Mouse (Mus musculus): ENCODE measurements around the gene Kpnb1.

Gene Kpnb1

DNA sequence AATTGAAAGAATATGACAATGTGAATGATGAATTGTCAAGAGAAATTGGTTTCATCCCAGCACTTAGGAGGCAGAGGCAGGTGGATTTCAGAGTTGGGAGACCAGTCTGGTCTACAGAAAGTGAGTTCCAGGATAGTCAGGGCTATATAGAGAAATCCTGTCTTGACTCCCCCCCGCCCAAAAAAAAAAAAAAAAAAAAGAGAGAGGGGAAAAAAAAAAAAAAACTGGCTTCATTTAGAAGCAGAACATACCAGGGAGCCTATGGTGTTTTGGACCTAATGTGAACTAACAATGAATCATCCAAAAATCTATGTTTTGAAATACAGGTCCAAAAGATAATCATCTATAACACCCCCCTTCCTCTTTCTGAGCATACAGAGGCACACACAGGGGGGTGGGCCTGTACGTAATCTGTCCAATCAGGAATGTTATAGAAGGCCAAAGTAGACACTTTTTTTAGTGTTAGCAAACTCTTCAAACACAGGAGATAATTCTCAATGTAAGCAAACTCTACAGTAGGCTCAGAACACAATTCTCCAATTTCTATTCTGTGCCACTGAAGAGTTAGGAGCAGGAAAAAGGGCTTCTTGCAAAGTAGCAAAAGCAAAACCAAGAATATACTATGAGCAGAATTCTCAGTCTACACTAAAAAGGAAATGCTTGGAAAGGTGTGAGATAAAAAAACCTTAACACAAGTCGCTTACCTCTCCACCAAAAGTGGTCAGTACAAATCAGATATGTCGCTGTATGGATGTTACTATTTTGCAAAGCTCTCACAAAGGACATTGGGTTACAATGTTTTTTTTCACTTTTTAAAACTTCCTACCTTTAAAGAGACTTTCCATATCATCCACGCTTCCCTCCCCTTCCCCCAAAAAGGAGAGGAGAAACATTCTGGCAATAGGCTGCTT, 1.7 kb downstream of the Kpnb1 start:
- no peak for DNase-seq (ENCODE audit: low spot score)

DNA sequence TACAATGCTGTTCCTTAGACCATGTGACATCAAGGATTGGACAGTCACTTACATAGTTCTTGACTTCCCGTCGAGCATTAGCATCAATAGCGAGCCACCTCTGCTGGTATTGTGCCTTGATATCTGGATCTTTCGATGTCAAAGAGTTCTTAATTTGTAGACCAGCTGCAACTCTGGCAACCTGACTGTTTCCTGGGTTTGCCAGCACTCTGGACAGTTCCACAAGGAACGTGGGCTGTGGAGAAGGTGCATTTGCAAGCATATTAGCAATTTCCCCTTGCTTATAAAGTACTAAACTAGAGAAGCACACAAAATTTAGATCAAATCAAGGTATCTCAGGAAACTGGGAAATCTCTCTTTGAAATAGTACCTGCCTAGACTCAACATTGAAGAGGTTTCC, 2.8 kb downstream of the Kpnb1 start:
- no peak for DNase-seq (ENCODE audit: low spot score)

GRCm38 (mm10) chr11:97182446-97182845, 5.2 kb downstream of the Kpnb1 start:
- no peak for DNase-seq (ENCODE audit: low spot score)

- DNase-seq (ENCODE audit: low spot score): no peak
Observed at GRCm38 (mm10) chr11:97181061-97181460, 6.6 kb downstream of the Kpnb1 start.

DNA sequence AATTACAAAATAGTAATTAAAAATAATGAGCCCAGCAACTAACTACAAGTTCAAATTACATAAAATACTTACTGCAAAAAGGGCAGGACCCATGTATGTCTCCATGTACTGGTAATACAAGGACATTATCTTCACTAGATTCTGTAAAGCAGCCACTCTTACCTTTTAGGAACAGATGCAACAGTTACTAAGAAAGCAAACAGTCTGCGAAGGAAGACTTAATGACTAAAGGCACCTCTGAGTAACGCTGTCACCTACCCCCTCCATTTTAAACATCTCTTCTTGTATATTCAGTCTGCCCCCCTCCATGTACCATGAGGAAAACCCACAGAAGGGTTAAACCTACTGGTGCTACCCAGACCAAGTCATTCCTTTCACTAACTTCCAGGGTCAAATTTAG, 9.5 kb downstream of the Kpnb1 start:
- no peak for DNase-seq (ENCODE audit: low spot score)

- DNase-seq (ENCODE audit: low spot score): no peak
Observed at GRCm38 (mm10) chr11:97176851-97177250, 10.8 kb downstream of the Kpnb1 start.

- DNase-seq (ENCODE audit: low spot score): no peak
Observed at GRCm38 (mm10) chr11:97175499-97175898, 12.2 kb downstream of the Kpnb1 start.

- DNase-seq (ENCODE audit: low spot score): no peak
Observed at GRCm38 (mm10) chr11:97160341-97160740, 27.3 kb downstream of the Kpnb1 start.

DNA sequence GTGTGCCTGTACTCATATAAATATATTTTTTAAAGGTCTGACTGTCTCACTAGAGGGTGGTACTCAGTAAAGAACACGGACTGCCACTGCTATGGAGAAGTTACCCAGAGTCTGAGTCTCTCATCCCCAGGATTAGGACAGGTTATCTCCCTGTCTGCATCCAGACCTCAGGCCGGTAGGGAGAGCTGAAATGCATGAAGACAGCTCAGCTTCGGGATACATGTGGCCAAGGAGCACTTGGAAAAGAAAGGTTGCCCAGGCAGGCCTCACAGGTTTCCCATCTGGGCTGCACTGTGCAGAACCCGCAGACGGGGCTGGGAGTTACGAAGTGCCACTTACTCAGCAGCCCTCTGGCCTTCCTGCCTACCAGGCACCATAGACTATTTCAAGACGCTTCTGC, 30.7 kb downstream of the Kpnb1 start:
- no peak for DNase-seq (ENCODE audit: low spot score)

- no peak for DNase-seq (ENCODE audit: low spot score)
Observed at GRCm38 (mm10) chr11:97152662-97153287, 34.9 kb downstream of the Kpnb1 start.

DNA sequence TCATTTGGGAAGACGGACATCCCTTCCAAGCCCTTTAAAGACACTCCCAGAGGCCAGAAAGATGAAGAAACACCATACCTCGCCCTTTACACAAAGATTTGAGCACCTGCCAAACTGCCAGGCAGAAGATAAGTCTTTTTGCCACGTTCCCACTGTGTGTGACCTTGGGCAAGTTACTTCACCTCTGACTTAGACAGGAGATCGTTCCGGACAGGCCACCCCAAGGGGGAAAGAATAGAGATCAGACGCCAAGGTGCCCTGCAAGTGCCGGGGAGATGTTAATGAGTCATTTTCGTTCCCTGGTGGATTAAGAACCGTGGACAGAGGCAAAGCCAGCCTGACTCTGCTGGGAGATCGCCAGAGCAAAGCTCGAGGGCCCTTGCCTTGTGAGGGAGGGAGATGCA, 35.7 kb downstream of the Kpnb1 start:
- DNase-seq (ENCODE audit: low spot score): no peak

DNA sequence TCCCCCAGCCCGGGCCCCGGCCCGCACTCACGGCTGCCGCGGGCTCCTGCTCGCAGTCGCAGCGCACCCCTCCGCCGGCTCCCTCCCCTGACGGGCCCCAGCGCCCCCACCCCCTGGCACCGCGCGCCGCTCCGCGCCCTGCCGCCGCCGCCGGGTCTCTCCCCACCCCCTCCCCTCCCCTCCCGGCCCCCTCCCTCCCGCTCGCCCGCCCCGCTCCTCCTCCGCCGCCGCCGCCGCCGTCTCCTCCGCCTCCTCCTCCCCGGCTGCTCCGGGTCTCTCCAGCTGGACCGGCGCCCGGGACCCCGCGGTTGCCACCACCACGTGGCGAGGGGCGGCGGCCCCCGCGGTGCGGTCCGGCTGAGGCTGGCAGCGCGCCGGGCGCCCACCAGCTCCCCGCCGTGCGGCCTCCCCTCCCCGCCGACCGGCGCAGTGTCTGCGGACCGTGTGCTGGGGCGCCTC, 36.3 kb downstream of the Kpnb1 start, which contains the start of gene Tbkbp1:
Gene Tbkbp1 (minus strand): TSS at position 153 of the 459 bp plus-strand sequence.
- no peak for DNase-seq (ENCODE audit: low spot score)

DNA sequence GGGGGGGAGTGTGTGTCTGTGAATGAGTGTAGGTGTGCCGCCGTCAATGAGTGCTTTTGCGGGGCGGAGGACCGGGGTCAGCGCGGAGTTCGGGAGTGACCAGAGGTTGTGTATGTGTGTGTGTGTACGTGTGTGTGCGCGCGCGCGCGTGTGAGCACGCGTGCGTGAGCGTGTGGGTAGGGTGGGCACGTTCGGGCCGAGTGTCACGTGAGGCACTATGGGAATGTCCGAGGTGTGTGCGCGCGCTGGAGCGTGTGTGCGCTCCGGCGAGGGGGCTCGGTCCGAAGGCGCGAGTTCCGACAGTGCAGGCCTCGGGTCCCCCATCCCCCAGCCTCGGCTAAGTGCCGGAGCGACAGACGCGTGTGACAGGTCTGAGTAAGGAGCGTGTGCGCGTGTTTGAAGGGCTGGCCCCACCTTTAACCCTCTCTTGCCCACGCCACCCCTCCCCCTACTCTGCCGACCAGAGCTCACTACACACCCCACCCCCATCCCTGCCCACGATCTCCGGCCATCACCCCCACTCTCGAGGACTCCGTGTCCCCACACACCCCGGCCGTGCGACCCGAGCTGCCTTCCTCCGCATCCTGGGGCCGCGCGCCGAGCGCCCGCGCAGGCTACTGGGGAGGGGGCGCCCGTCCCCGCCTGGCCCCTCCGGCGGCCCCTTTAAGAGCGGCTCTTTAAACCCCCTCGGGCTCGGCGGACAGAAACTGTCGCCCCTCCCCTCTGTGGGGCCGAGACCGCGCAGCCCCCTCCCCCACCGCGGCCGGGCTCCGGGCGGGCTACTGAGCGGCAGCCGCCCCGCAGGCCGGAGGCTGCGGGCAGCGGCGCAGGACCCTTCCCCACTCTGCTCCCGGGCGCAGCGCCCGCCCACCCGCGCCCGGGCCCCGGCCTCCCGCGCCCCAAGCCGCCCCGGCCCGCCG, 37.0 kb downstream of the Kpnb1 start:
- DNase-seq (ENCODE audit: low spot score): no peak

DNA sequence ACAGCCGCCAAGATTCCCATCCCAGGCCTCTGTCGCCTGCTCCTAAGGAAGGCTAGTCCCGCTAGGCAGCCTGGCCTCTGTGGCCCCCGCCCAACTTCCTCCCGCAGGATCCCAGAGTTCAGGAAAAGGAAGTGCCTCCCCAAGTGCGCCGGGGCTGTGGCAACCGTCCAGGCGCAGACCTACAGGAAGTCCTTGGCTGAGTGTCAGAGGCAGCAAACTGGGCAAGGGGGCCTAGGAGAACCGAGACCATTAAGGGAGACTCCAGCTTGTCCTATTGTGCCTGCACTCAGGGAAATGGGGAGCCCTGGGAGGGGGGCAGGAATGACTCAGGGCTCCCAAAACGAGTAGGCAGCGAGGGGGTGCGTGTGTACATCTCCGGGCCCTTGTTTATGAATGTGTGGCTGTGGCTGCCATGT, 37.7 kb downstream of the Kpnb1 start:
- peak; percentile 47 for DNase-seq (ENCODE audit: low spot score)

DNA sequence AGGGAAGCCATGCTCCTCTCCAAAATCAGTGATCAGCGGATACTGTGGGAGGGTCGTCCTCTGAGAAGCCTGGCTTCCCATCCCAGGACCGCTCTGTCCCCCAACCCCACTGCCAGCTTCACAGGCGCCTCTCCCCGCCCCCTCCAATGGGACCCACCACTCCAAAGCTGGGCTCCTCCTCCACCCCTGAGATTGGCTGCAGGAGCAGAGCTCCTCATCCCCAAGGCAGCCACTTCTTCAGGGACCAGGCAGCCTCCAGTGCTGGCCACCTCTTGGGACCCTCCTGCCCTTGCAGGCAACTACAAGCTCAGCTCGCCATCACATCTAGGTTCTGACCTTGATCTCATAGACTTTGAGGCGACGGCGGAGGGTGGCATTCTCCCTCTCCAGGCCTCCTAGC, 38.7 kb downstream of the Kpnb1 start:
- no peak for DNase-seq (ENCODE audit: low spot score)

GRCm38 (mm10) chr11:97148591-97148990, 39.1 kb downstream of the Kpnb1 start:
- no peak for DNase-seq (ENCODE audit: low spot score)

DNA sequence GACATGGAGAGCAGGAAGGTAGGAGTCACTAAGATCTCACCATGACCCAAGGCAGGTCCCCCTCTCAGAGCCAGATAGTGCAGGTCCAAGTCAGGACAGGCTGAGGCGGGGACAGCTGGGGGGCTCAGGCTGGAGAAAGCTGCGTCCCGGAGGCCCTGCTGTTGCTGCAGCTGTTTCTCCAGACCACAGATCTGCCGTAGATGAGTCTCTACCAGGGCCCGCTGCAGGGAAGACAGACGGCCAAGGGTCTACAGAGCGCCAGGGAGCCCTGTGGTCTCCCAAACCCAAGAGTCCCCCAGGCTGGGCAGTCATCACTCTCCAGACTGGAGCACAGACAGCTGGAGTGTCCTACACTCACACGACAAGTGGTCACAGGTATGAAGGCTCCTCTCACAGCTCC, 40.3 kb downstream of the Kpnb1 start:
- no peak for DNase-seq (ENCODE audit: low spot score)

- no peak for DNase-seq (ENCODE audit: low spot score)
Observed at GRCm38 (mm10) chr11:97146724-97147123, 41.0 kb downstream of the Kpnb1 start.

- no peak for DNase-seq (ENCODE audit: low spot score)
Observed at GRCm38 (mm10) chr11:97145951-97146350, 41.7 kb downstream of the Kpnb1 start.

GRCm38 (mm10) chr11:97145320-97145719, 42.4 kb downstream of the Kpnb1 start:
- no peak for DNase-seq (ENCODE audit: low spot score)

- no peak for DNase-seq (ENCODE audit: low spot score)
Observed at GRCm38 (mm10) chr11:97143196-97143900, 44.3 kb downstream of the Kpnb1 start.
